Mouse (Mus musculus) kidney, adult 2 months (tissue): ENCODE results near the gene Suds3. TPM values are rescaled to one million over a fixed set of nuclear protein-coding genes. Genes with fewer than 3 reads are reported as not detected.

Source experiments
- DNase-seq: peaks from one replicate; pipeline ENCODE4 v3.0.0; 2021
- H3K27ac ChIP-seq: fragments of 200-500 bp; 2 replicates; pipeline ENCODE4 v1.5.1; 2012; ENCODE audit warnings: low read depth, low read length, control low read depth, inconsistent platforms; ENCODE audit not compliant: insufficient read depth
- H3K27me3 ChIP-seq: fragments of 200-500 bp; replicated peaks from 2 replicates; pipeline ENCODE4 v1.6.1; 2012; ENCODE audit warnings: mild to moderate bottlenecking, moderate library complexity, low read length, inconsistent platforms; ENCODE audit not compliant: control insufficient read depth, insufficient read depth
- H3K36me3 ChIP-seq: fragments of 200-500 bp; 2 replicates; pipeline ENCODE4 v1.6.1; 2012; ENCODE audit warnings: mild to moderate bottlenecking, moderate library complexity, low read length, inconsistent platforms; ENCODE audit not compliant: control insufficient read depth, insufficient read depth
- H3K4me1 ChIP-seq: fragments of 200-500 bp; 2 replicates; pipeline ENCODE4 v1.6.1; 2011; ENCODE audit warnings: low read length; ENCODE audit not compliant: control insufficient read depth, insufficient read depth
- H3K4me3 ChIP-seq: fragments of 200-500 bp; 2 replicates; pipeline ENCODE4 v1.5.1; 2011; ENCODE audit warnings: mild to moderate bottlenecking, low read depth, low read length, control low read depth; ENCODE audit not compliant: insufficient read depth
- CTCF ChIP-seq: fragments of 200-500 bp; conservative IDR thresholded peaks from 2 replicates; pipeline ENCODE4 v1.5.1; 2011; ENCODE audit warnings: low read depth, mild to moderate bottlenecking, control low read depth, low read length, moderate library complexity, mixed read lengths; ENCODE audit not compliant: insufficient read depth, insufficient read length
- POLR2A ChIP-seq: fragments of 200-500 bp; IDR thresholded peaks from one replicate; pipeline ENCODE4 v1.6.1; 2011; ENCODE audit warnings: low read depth, low read length, control low read depth
- WGBS: fragments of 180-500 bp; shearing (Covaris S2); methylation state at CpG from one replicate; pipeline ENCODE4 v1.1.7; 2018; 5-methylcytosine and 5-hydroxymethylcytosine counted together
- polyA plus RNA-seq: library from polyadenylated mRNA; depleted of rRNA; stranded (reverse); fragments of >200 nt; gene quantifications from 2 replicates; pipeline ENCODE4 v1.2.3, GENCODE M21; 2012

The Suds3 gene
- polyA plus RNA-seq, 1 experiment, result 84.9 TPM

DNA sequence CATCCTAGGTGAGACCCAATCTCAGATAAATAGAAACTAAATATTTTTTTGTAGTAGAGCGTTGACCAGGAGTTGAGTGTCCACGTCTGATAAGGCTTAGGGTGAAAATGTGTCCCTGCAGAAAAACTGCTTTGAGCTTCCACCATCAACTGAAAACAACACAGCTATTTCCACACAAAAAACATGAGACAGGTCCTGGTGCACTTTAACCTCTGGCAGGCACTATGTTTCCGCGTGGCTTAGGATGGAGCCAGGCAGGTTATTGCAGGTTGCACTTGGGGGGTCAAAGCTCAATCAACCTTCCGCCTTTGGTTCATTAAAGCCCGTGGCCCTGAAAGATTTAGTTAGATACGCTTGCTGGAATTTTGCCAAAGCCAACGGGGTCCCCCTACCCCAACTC is 2.9 kb upstream of the Suds3 start:
- Histone ChIP-seq H3K36me3 (no peaks in the 10 kb centered on the region), H3K4me1 (peaks cover 3% of the 10 kb centered on the region; the same call in 1 of the 2 replicates), H3K27me3 (no peaks in the 10 kb centered on the region), H3K27ac (peak overlapping the region; percentile 96; the same call in 1 of the 2 replicates), H3K4me3 (no peak overlapping the region)
- no peak for TF ChIP-seq CTCF
- no peak for TF ChIP-seq POLR2A
- WGBS, result 32% methylated on average over 8 of the region's 8 CpGs
- DNase-seq, result peak; percentile 92

DNA sequence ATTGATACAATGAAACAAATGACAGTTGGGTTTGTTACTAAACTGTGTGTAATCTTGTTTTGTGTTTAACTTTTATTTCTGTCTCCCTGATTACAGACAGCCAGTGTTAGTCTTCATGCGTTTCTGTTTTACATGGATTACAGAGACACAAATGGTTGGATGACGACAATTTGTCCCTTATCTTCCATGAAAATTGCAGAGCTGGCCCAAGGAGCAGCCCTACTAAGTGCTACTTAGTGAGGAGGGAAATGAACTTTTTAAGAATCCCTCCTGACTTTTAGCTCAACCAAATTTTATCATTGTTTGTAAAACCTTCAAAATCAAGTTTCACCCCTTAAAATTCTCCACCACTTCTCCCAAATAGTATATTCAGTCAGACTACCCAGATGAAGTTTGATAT is 2.3 kb upstream of the Suds3 start:
- H3K4me1 ChIP-seq, result peaks cover 3% of the 10 kb centered on the region; the same call in 1 of the 2 replicates
- no peak overlapping the region for H3K4me3 ChIP-seq
- H3K27ac ChIP-seq, result no peak overlapping the region
- DNase-seq, result no peak
- no peaks in the 10 kb centered on the region for H3K36me3 ChIP-seq
- TF ChIP-seq POLR2A, result no peak
- no peaks in the 10 kb centered on the region for H3K27me3 ChIP-seq
- WGBS, result 89% methylated on average over 2 of the region's 2 CpGs

DNA sequence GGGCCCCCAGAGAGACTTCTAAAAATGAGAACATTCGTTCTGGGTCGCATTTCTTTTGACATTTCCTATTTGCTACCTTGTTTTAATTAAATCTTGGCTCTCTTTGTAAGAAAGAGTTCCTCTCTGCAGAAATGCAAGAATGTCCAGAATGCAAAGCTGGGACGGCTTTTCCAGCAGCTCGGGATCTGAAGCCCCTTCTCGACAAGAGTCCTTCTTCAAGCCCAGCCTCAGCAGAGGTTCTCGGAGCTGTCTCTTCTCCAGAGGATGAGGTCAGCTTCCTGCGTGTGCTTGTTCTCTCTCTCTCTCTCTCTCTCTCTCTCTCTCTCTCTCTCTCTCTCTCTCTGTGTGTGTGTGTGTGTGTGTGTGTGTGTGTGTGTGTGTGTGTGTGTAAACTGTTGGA is 1.8 kb upstream of the Suds3 start:
- H3K36me3 ChIP-seq, result no peaks in the 10 kb centered on the region
- no peak for TF ChIP-seq POLR2A
- TF ChIP-seq CTCF, result no peak
- no peak overlapping the region for H3K27ac ChIP-seq
- H3K27me3 ChIP-seq, result no peaks in the 10 kb centered on the region
- H3K4me3 ChIP-seq, result no peak overlapping the region
- no peak for DNase-seq
- 62% methylated on average over 7 of the region's 7 CpGs for WGBS
- peaks cover 3% of the 10 kb centered on the region; the same call in 1 of the 2 replicates for H3K4me1 ChIP-seq

DNA sequence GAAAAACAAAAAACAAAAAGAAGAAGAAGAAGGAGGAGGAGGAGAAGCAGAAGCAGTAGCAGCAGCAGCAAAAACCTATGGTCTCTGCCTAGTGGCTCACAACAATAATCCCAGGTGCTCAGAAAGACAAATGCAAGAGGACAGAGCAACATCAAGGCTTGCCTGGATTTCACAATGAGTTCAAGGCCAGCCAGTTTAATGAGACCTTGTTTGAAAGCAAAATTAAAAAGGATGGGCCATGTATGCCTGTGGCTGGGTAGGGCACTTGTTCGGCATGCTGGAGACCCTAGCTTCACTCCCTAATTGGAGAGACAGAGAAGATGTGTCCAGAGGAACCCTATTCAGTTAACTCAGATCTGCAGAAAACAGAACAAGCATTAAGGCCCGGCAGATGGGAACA is 1.3 kb upstream of the Suds3 start:
- Histone ChIP-seq H3K27me3 (no peaks in the 10 kb centered on the region), H3K27ac (no peak overlapping the region), H3K36me3 (no peaks in the 10 kb centered on the region), H3K4me1 (peaks cover 3% of the 10 kb centered on the region; the same call in 1 of the 2 replicates), H3K4me3 (no peak overlapping the region)
- no peak for DNase-seq
- TF ChIP-seq CTCF, result no peak
- WGBS, result 81% methylated on average over 2 of the region's 2 CpGs

DNA sequence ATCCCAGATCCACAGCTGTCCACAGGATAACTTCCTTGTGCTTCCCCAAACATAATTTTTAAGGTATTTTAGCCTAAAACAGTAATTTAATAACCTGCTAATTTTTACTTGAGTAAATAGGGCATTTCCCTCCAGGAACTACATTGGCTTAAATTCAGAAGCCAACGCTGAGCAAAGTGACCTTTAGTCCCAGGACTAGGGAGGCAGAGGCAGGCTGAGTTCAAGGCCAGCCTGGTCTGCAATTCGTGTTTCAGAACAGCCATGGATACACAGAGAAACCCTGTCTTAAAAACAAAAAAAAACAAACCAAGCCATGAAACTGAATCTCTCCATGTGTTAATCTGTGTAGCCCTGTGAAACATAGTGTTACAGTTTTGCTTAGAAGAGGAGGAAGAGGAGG is 747 bp upstream of the Suds3 start:
- Histone ChIP-seq H3K4me1 (peaks cover 1% of the 10 kb centered on the region; the same call in 1 of the 2 replicates), H3K27me3 (no peaks in the 10 kb centered on the region), H3K27ac (no peak overlapping the region), H3K4me3 (no peak overlapping the region), H3K36me3 (no peaks in the 10 kb centered on the region)
- WGBS, result 27% methylated on average over 2 of the region's 2 CpGs
- TF ChIP-seq POLR2A (no peak), CTCF (no peak)
- peak; percentile 32 for DNase-seq

DNA sequence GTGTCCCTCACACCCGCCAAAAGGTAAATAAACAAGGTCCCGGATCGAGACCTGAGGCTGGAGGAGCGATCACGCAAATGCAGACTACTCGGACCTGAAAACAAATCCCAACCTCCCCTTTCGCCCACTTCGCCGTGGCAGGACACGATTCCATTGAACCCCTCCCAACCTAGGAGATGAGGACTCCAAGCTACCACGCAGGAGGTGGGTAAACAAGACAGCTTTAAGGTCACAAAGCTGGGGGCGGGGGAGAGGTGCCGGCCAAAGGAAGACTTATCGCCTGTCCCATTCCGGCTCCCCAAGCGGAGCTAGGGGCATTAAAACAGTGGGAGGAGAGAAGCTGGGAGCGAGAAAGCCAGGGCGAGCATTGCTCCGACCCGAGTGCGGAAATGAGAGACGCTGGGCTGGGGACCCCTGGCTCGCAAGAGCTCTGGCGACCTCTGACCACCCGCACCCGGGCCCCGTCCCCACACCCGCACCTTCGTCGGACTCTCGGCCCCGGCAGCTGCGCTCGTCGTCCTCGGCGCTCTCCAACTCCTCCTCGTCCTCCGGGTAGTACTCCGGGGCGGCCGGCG is 633 bp downstream of the Suds3 start:
- peak; percentile 40 for DNase-seq
- no peaks in the 10 kb centered on the region; the same call in 1 of the 2 replicates for H3K4me1 ChIP-seq
- WGBS, result under 1% methylated on average over 43 of the region's 43 CpGs
- H3K4me3 ChIP-seq, result peak overlapping the region; percentile 86
- no peaks in the 10 kb centered on the region for H3K27me3 ChIP-seq
- H3K36me3 ChIP-seq, result no peaks in the 10 kb centered on the region
- no peak for TF ChIP-seq POLR2A
- no peak for TF ChIP-seq CTCF
- H3K27ac ChIP-seq, result peak overlapping the region; percentile 70

DNA sequence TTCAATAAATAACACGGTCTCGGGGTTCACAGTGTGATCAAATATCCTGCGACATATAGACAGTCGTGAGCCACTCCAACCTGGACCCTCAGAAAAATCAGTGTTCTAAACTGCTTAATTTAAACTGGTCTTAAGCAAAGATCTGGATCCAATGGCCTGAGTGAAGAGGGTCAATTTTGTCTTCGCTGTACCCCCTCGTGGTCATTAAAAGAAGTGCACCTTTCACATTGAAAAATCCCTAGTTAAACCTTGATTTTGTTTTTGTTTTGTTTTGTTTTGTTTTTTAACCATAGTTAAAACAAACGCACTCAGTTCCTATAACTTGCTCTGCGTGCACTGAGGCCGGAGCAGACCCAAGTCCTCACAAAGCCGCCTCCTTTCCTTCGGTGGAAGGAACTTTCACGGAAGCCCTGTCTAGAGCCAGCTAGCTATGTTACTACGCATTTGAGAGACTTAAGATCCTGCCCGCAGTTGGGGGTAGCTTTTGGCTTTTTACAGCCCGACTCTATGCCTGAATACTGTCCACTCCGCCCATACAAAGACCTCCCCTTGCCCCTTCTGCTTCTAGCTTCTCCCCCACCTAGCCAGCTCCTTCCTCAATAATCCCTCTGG is 1.2 kb downstream of the Suds3 start:
- peak; percentile 52 for DNase-seq
- peak overlapping the region; percentile 86 for H3K4me3 ChIP-seq
- WGBS, result 5% methylated on average over 16 of the region's 16 CpGs
- no peaks in the 10 kb centered on the region for H3K36me3 ChIP-seq
- TF ChIP-seq CTCF (no peak), POLR2A (no peak)
- peak overlapping the region; percentile 70 for H3K27ac ChIP-seq
- H3K4me1 ChIP-seq, result no peaks in the 10 kb centered on the region; the same call in 1 of the 2 replicates
- H3K27me3 ChIP-seq, result no peaks in the 10 kb centered on the region
